Mouse (Mus musculus) left cerebral cortex, adult 6 months (tissue): ENCODE measurements around the gene 2310033P09Rik. TPM values are rescaled to one million over a fixed set of nuclear protein-coding genes. Genes with fewer than 3 reads are reported as not detected.

Experiments used
- long read RNA-seq, 2 experiments: library from polyadenylated mRNA; unstranded; transcript quantifications; one replicate each; pipeline ENCODE4 v2.0.0; 2019 to 2020
- polyA plus RNA-seq: library from polyadenylated mRNA; unstranded; fragments of <200 nt; fragmentation: Nextera tagmentation; gene quantifications from 2 replicates; pipeline ENCODE4 v1.2.3, GENCODE M21; 2021

2310033P09Rik gene
- polyA plus RNA-seq, result 27.0 and 31.2 TPM in 2 replicates
- long read RNA-seq, experiment 1, transcript 2310033P09Rik-201 (7 exons, 1,285 nt), result major isoform, 8 of 8 reads
- long read RNA-seq, experiment 1, partial matches to known transcripts, result 0 of 8 reads
- long read RNA-seq, experiment 1, other reads (novel, unspliced or antisense), result 0 of 8 reads
- long read RNA-seq, experiment 2, partial matches to known transcripts, result 31 of 34 reads
- long read RNA-seq, experiment 2, other reads (novel, unspliced or antisense), result 1 of 34 reads

GRCm38 (mm10) chr11:59208153-59208831 is at the start of gene 2310033P09Rik:
Gene 2310033P09Rik, plus strand, starts transcription at chr11:59208321.

GRCm38 (mm10) chr11:59163255-59164236 is 44.6 kb upstream of the 2310033P09Rik start, which contains the start of gene Iba57:
Gene Iba57, minus strand, starts transcription at chr11:59163739.

GRCm38 (mm10) chr11:59182864-59183331 is 25.2 kb upstream of the 2310033P09Rik start, which contains the start of gene Gjc2:
Gene Gjc2, minus strand, starts transcription at chr11:59183213.

GRCm38 (mm10) chr11:59192059-59192386 is 16.1 kb upstream of the 2310033P09Rik start, which contains the start of gene Guk1:
Gene Guk1, minus strand, starts transcription at chr11:59192212.

GRCm38 (mm10) chr11:59202081-59202995 is 5.8 kb upstream of the 2310033P09Rik start, which contains the start of gene Mrpl55:
Gene Mrpl55, plus strand, starts transcription at chr11:59202486.

GRCm38 (mm10) chr11:59228122-59228953 is 20.2 kb downstream of the 2310033P09Rik start, which contains the start of gene Arf1:
Gene Arf1, minus strand, starts transcription at chr11:59228270.

Other genes starting within 250 kb of the 2310033P09Rik start
- gene Trim11, start 230.2 kb upstream of the 2310033P09Rik start, polyA plus RNA-seq, result 12.1 and 13.3 TPM in 2 replicates
- 1.1 and 1.2 TPM in 2 replicates for gene Obscn, start 71.9 kb upstream of the 2310033P09Rik start, polyA plus RNA-seq
- gene Iba57, start 44.6 kb upstream of the 2310033P09Rik start, polyA plus RNA-seq, result 3.8 and 4.0 TPM in 2 replicates
- 3.2 and 8.8 TPM in 2 replicates for gene Gjc2, start 25.1 kb upstream of the 2310033P09Rik start, polyA plus RNA-seq
- 484 and 551 TPM in 2 replicates for gene Guk1, start 16.1 kb upstream of the 2310033P09Rik start, polyA plus RNA-seq
- gene Mrpl55, start 5.8 kb upstream of the 2310033P09Rik start, polyA plus RNA-seq, result 167 and 185 TPM in 2 replicates
- 449 and 514 TPM in 2 replicates for gene Arf1, start 19.9 kb downstream of the 2310033P09Rik start, polyA plus RNA-seq
- not detected in 2 replicates for gene Wnt3a, start 82.4 kb downstream of the 2310033P09Rik start, polyA plus RNA-seq
- gene Wnt9a, start 98.6 kb downstream of the 2310033P09Rik start, polyA plus RNA-seq, result 4.4 and 5.4 TPM in 2 replicates
- not detected in 2 replicates for gene Prss38, start 167.3 kb downstream of the 2310033P09Rik start, polyA plus RNA-seq
- 8.1 and 11.6 TPM in 2 replicates for gene Jmjd4, start 241.7 kb downstream of the 2310033P09Rik start, polyA plus RNA-seq
- gene Snap47, start 242.9 kb downstream of the 2310033P09Rik start, polyA plus RNA-seq, result 606 and 669 TPM in 2 replicates